Mouse (Mus musculus): ENCODE results near the gene Simc1. TPM values are rescaled to one million over a fixed set of nuclear protein-coding genes. Genes with fewer than 3 reads are reported as not detected.

The Simc1 gene
- total and polyA plus RNA-seq, 2 experiments from 2014 or later = 9.5 to 17.1 TPM

GRCm38 (mm10) chr13:54560608-54561007 is 57.0 kb downstream of the Simc1 start:
- Histone ChIP-seq H3K36me3 (ENCODE audit: insufficient read depth, low read length) (peaks cover 72% of the 10 kb centered on the region), H3K4me2 (ENCODE audit: low read depth, low read length) (no peak overlapping the region), H3K4me1 (ENCODE audit: insufficient read depth, low read length) (peaks cover 5% of the 10 kb centered on the region; the same call in 1 of the 2 replicates), H3K27me3 (ENCODE audit: insufficient read depth, low read length) (no peaks in the 10 kb centered on the region), H3K9ac (replicated peaks; ENCODE audit: low read length) (no peak overlapping the region), H3K9me3 (ENCODE audit: low read length) (no peaks in the 10 kb centered on the region), H3K4me3 (ENCODE audit: low read length) (no peak overlapping the region), H3K27ac (no peak overlapping the region)
- WGBS = 92% methylated on average over 7 of the region's 7 CpGs
- no peak for DNase-seq (ENCODE audit: low spot score)
- no peak for ATAC-seq
- TF ChIP-seq CTCF (IDR thresholded peaks at IDR 0.05; ENCODE audit: low read depth) = no peak

GRCm38 (mm10) chr13:54562562-54562961 is 59.0 kb downstream of the Simc1 start:
- H3K36me3 ChIP-seq (ENCODE audit: insufficient read depth, low read length) = peaks cover 53% of the 10 kb centered on the region
- H3K27me3 ChIP-seq (ENCODE audit: insufficient read depth, low read length) = no peaks in the 10 kb centered on the region
- no peak overlapping the region for H3K27ac ChIP-seq
- no peak for TF ChIP-seq CTCF (IDR thresholded peaks at IDR 0.05; ENCODE audit: low read depth)
- H3K4me3 ChIP-seq (ENCODE audit: low read length) = no peak overlapping the region
- peaks cover 5% of the 10 kb centered on the region; the same call in 1 of the 2 replicates for H3K4me1 ChIP-seq (ENCODE audit: insufficient read depth, low read length)
- DNase-seq (ENCODE audit: low spot score) = no peak
- H3K4me2 ChIP-seq (ENCODE audit: low read depth, low read length) = no peak overlapping the region
- H3K9ac ChIP-seq (replicated peaks; ENCODE audit: low read length) = no peak overlapping the region
- WGBS = 72% methylated on average over 7 of the region's 7 CpGs
- H3K9me3 ChIP-seq (ENCODE audit: low read length) = no peaks in the 10 kb centered on the region
- ATAC-seq = no peak

GRCm38 (mm10) chr13:54564232-54565200 is 60.9 kb downstream of the Simc1 start:
- H3K4me2 ChIP-seq (ENCODE audit: low read depth, low read length) = peak overlapping the region; percentile 79
- no peak for TF ChIP-seq CTCF (IDR thresholded peaks at IDR 0.05; ENCODE audit: low read depth)
- H3K9me3 ChIP-seq (ENCODE audit: low read length) = no peaks in the 10 kb centered on the region
- peak overlapping the region; percentile 89 for H3K27ac ChIP-seq
- DNase-seq (ENCODE audit: low spot score) = peak; percentile 59
- peaks cover 34% of the 10 kb centered on the region for H3K36me3 ChIP-seq (ENCODE audit: insufficient read depth, low read length)
- peaks cover 5% of the 10 kb centered on the region; the same call in 1 of the 2 replicates for H3K4me1 ChIP-seq (ENCODE audit: insufficient read depth, low read length)
- peak overlapping the region; percentile 95 for H3K4me3 ChIP-seq (ENCODE audit: low read length)
- 10% methylated on average over 45 of the region's 45 CpGs for WGBS
- H3K27me3 ChIP-seq (ENCODE audit: insufficient read depth, low read length) = no peaks in the 10 kb centered on the region
- peak; percentile 77 for ATAC-seq
- H3K9ac ChIP-seq (replicated peaks; ENCODE audit: low read length) = peak overlapping the region; percentile 96

- ATAC-seq = peak; percentile 98
- Histone ChIP-seq H3K9me3 (ENCODE audit: low read length) (no peaks in the 10 kb centered on the region), H3K4me1 (ENCODE audit: insufficient read depth, low read length) (peaks cover 5% of the 10 kb centered on the region; the same call in 1 of the 2 replicates), H3K4me3 (ENCODE audit: low read length) (peak within 1 kb of the TSS; percentile 95), H3K9ac (replicated peaks; ENCODE audit: low read length) (peak within 1 kb of the TSS; percentile 96), H3K4me2 (ENCODE audit: low read depth, low read length) (peak within 1 kb of the TSS; percentile 79), H3K36me3 (ENCODE audit: insufficient read depth, low read length) (peaks cover 27% of the 10 kb centered on the region), H3K27ac (peak within 1 kb of the TSS; percentile 89), H3K27me3 (ENCODE audit: insufficient read depth, low read length) (no peaks in the 10 kb centered on the region)
- DNase-seq (ENCODE audit: low spot score) = peak; percentile 98
- under 1% methylated on average over 25 of the region's 27 CpGs for WGBS
- TF ChIP-seq CTCF (IDR thresholded peaks at IDR 0.05; ENCODE audit: low read depth) = no peak
These were observed 61.6 kb downstream of the Simc1 start, which contains the start of gene 4833439L19Rik for GRCm38 (mm10) chr13:54565201-54565581. Gene 4833439L19Rik (minus strand): TSS chr13:54565435.

GRCm38 (mm10) chr13:54565594-54566345 is 62.2 kb downstream of the Simc1 start:
- DNase-seq (ENCODE audit: low spot score) = peak; percentile 57
- WGBS = 41% methylated on average over 8 of the region's 8 CpGs
- Histone ChIP-seq H3K27me3 (ENCODE audit: insufficient read depth, low read length) (no peaks in the 10 kb centered on the region), H3K27ac (peak overlapping the region; percentile 89; the same call in 1 of the 2 replicates), H3K9me3 (ENCODE audit: low read length) (no peaks in the 10 kb centered on the region), H3K36me3 (ENCODE audit: insufficient read depth, low read length) (peaks cover 21% of the 10 kb centered on the region), H3K4me3 (ENCODE audit: low read length) (peak overlapping the region; percentile 95), H3K4me1 (ENCODE audit: insufficient read depth, low read length) (peaks cover 5% of the 10 kb centered on the region; the same call in 1 of the 2 replicates), H3K9ac (replicated peaks; ENCODE audit: low read length) (peak overlapping the region; percentile 96; the same call in 1 of the 2 replicates), H3K4me2 (ENCODE audit: low read depth, low read length) (peak overlapping the region; percentile 79)
- ATAC-seq = peak; percentile 59
- TF ChIP-seq CTCF (IDR thresholded peaks at IDR 0.05; ENCODE audit: low read depth) = peak; percentile 64

- H3K27ac ChIP-seq = no peak overlapping the region
- no peaks in the 10 kb centered on the region for H3K36me3 ChIP-seq (ENCODE audit: insufficient read depth, low read length)
- no peaks in the 10 kb centered on the region for H3K27me3 ChIP-seq (ENCODE audit: insufficient read depth, low read length)
- H3K4me3 ChIP-seq (ENCODE audit: low read length) = no peak overlapping the region
- no peak for DNase-seq (ENCODE audit: low spot score)
- no peak for ATAC-seq
- 39% methylated on average over 5 of the region's 5 CpGs for WGBS
- H3K4me1 ChIP-seq (ENCODE audit: insufficient read depth, low read length) = peaks cover 5% of the 10 kb centered on the region; the same call in 1 of the 2 replicates
- H3K9me3 ChIP-seq (ENCODE audit: low read length) = no peaks in the 10 kb centered on the region
- H3K4me2 ChIP-seq (ENCODE audit: low read depth, low read length) = no peak overlapping the region
- no peak for TF ChIP-seq CTCF (IDR thresholded peaks at IDR 0.05; ENCODE audit: low read depth)
- no peak overlapping the region for H3K9ac ChIP-seq (replicated peaks; ENCODE audit: low read length)
These were observed 64.8 kb downstream of the Simc1 start for GRCm38 (mm10) chr13:54568380-54568779.

Measured in hindbrain, postnatal 0 days (tissue).